Mouse (Mus musculus): ENCODE measurements around the gene Kif14.
"Not testable (repeated sequence)": the region's sequence is repeated elsewhere in the genome, so short reads cannot be mapped to it uniquely, and the experiment has no call there.

The Kif14 gene

GRCm38 (mm10) chr1:136556643-136557042, 90.5 kb downstream of the Kif14 start:
- not testable (repeated sequence) for DNase-seq (ENCODE audit: low spot score)

GRCm38 (mm10) chr1:136557436-136557835, 91.3 kb downstream of the Kif14 start:
- no peak for DNase-seq (ENCODE audit: low spot score)

GRCm38 (mm10) chr1:136558762-136559161, 92.6 kb downstream of the Kif14 start:
- DNase-seq (ENCODE audit: low spot score) = no peak

- no peak for DNase-seq (ENCODE audit: low spot score)
Observed at GRCm38 (mm10) chr1:136559284-136559683, 93.1 kb downstream of the Kif14 start.

- DNase-seq (ENCODE audit: low spot score) = no peak
Observed at GRCm38 (mm10) chr1:136559774-136560173, 93.6 kb downstream of the Kif14 start.

- DNase-seq (ENCODE audit: low spot score) = no peak
Observed at GRCm38 (mm10) chr1:136561823-136562222, 95.7 kb downstream of the Kif14 start.

- DNase-seq (ENCODE audit: low spot score) = no peak
Observed at GRCm38 (mm10) chr1:136563149-136563548, 97.0 kb downstream of the Kif14 start.

- DNase-seq (ENCODE audit: low spot score) = no peak
Observed at GRCm38 (mm10) chr1:136564963-136565362, 98.8 kb downstream of the Kif14 start.

GRCm38 (mm10) chr1:136566386-136566785, 100.2 kb downstream of the Kif14 start:
- no peak for DNase-seq (ENCODE audit: low spot score)

- no peak for DNase-seq (ENCODE audit: low spot score)
Observed at GRCm38 (mm10) chr1:136567641-136568040, 101.5 kb downstream of the Kif14 start.

- no peak for DNase-seq (ENCODE audit: low spot score)
Observed at GRCm38 (mm10) chr1:136568738-136569194, 102.6 kb downstream of the Kif14 start.

- DNase-seq (ENCODE audit: low spot score) = no peak
Observed at GRCm38 (mm10) chr1:136569206-136569605, 103.1 kb downstream of the Kif14 start.

GRCm38 (mm10) chr1:136569626-136570297, 103.6 kb downstream of the Kif14 start:
- no peak for DNase-seq (ENCODE audit: low spot score)

GRCm38 (mm10) chr1:136570298-136570653, 104.1 kb downstream of the Kif14 start:
- DNase-seq (ENCODE audit: low spot score) = no peak

GRCm38 (mm10) chr1:136570976-136571375, 104.8 kb downstream of the Kif14 start:
- no peak for DNase-seq (ENCODE audit: low spot score)

- DNase-seq (ENCODE audit: low spot score) = no peak
Observed at GRCm38 (mm10) chr1:136571530-136571929, 105.4 kb downstream of the Kif14 start.

GRCm38 (mm10) chr1:136577890-136578663, 111.9 kb downstream of the Kif14 start:
- DNase-seq (ENCODE audit: low spot score) = no peak

GRCm38 (mm10) chr1:136579360-136579759, 113.2 kb downstream of the Kif14 start:
- no peak for DNase-seq (ENCODE audit: low spot score)

- no peak for DNase-seq (ENCODE audit: low spot score)
Observed at GRCm38 (mm10) chr1:136580266-136580665, 114.1 kb downstream of the Kif14 start.
